Mouse (Mus musculus) left cerebral cortex, postnatal 10 days (tissue): ENCODE measurements around the gene Mgmt. TPM values are rescaled to one million over a fixed set of nuclear protein-coding genes. Genes with fewer than 3 reads are reported as not detected.

Experiments
- DNase-seq, 2 experiments: peaks; one replicate each; pipeline ENCODE4 v3.0.0; 2021 to 2022; ENCODE audit warnings: low spot score in 2 of 2, mixed read lengths in 1 of 2; ENCODE audit errors: extremely low spot score in 1 of 2
- intact Hi-C: fragments of 180-260 bp; cut with DNase I; formaldehyde crosslinking; loops from one replicate; pipeline ENCODE4 v1.15.1; 2025
- total RNA-seq, 2 experiments: library from RNA; stranded (reverse); gene quantifications; 2 replicates each; pipeline ENCODE4 v1.2.3; 2021

Gene Mgmt
- total RNA-seq, 2 experiments from 2014 or later, result 0.63 to 0.90 TPM

GRCm38 (mm10) chr7:136952608-136953007 is 58.2 kb downstream of the Mgmt start:
- DNase-seq, result no peak
- intact Hi-C loops, result no loop called here

GRCm38 (mm10) chr7:136953251-136953650 is 58.8 kb downstream of the Mgmt start:
- intact Hi-C loops, result no loop called here
- DNase-seq, result no peak

GRCm38 (mm10) chr7:136972361-136972760 is 77.9 kb downstream of the Mgmt start:
- intact Hi-C loops, result no loop called here
- DNase-seq, result no peak

GRCm38 (mm10) chr7:136975001-136975400 is 80.6 kb downstream of the Mgmt start:
- intact Hi-C loops, result no loop called here

GRCm38 (mm10) chr7:136997456-136997855 is 103.0 kb downstream of the Mgmt start:
- DNase-seq, result no peak
- intact Hi-C loops, result no loop called here

More at GRCm38 (mm10) chr7:136975001-136975400, 80.6 kb downstream of the Mgmt start:
- DNase-seq, result no peak

- no peak for DNase-seq
Observed at GRCm38 (mm10) chr7:137000703-137001102, 106.3 kb downstream of the Mgmt start.

GRCm38 (mm10) chr7:137001215-137001614 is 106.8 kb downstream of the Mgmt start:
- intact Hi-C loops, result no loop called here
- no peak for DNase-seq

More at GRCm38 (mm10) chr7:137000703-137001102, 106.3 kb downstream of the Mgmt start:
- intact Hi-C loops, result no loop called here

GRCm38 (mm10) chr7:137001783-137002182 is 107.4 kb downstream of the Mgmt start:
- DNase-seq, result no peak
- intact Hi-C loops, result no loop called here

- no peak for DNase-seq
- intact Hi-C loops, result no loop called here
Observed at GRCm38 (mm10) chr7:137002431-137002830, 108.0 kb downstream of the Mgmt start.

- intact Hi-C loops, result no loop called here
- DNase-seq, result no peak
Observed at GRCm38 (mm10) chr7:137005293-137005692, 110.9 kb downstream of the Mgmt start.

- intact Hi-C loops, result no loop called here
- no peak for DNase-seq
Observed at GRCm38 (mm10) chr7:137008321-137008720, 113.9 kb downstream of the Mgmt start.

GRCm38 (mm10) chr7:137009732-137010275 is 115.4 kb downstream of the Mgmt start:
- DNase-seq, result no peak
- intact Hi-C loops, result no loop called here

GRCm38 (mm10) chr7:137010451-137010850 is 116.0 kb downstream of the Mgmt start:
- DNase-seq, result no peak

GRCm38 (mm10) chr7:137012687-137013086 is 118.3 kb downstream of the Mgmt start:
- intact Hi-C loops, result no loop called here
- DNase-seq, result no peak

More at GRCm38 (mm10) chr7:137010451-137010850, 116.0 kb downstream of the Mgmt start:
- intact Hi-C loops, result no loop called here

GRCm38 (mm10) chr7:137013433-137013832 is 119.0 kb downstream of the Mgmt start:
- intact Hi-C loops, result no loop called here
- no peak for DNase-seq

- no peak for DNase-seq
- intact Hi-C loops, result no loop called here
Observed at GRCm38 (mm10) chr7:137018614-137019013, 124.2 kb downstream of the Mgmt start.

- intact Hi-C loops, result no loop called here
- no peak for DNase-seq
Observed at GRCm38 (mm10) chr7:137020195-137020594, 125.8 kb downstream of the Mgmt start.

- intact Hi-C loops, result no loop called here
- DNase-seq, result no peak
Observed at GRCm38 (mm10) chr7:137030789-137031188, 136.4 kb downstream of the Mgmt start.

GRCm38 (mm10) chr7:137033177-137033576 is 138.8 kb downstream of the Mgmt start:
- intact Hi-C loops, result no loop called here
- DNase-seq, result no peak

- DNase-seq, result no peak
- intact Hi-C loops, result no loop called here
Observed at GRCm38 (mm10) chr7:137034986-137035385, 140.6 kb downstream of the Mgmt start.

GRCm38 (mm10) chr7:137035916-137036315 is 141.5 kb downstream of the Mgmt start:
- DNase-seq, result no peak
- intact Hi-C loops, result no loop called here
